In genomic region chr12:111190355-111190754, GRCm38 (mm10) we compare ENCODE assay signal across 36 mouse cellular contexts. TPM values are rescaled to one million over a fixed set of nuclear protein-coding genes. Genes with fewer than 3 reads are reported as not detected.
"Had no signal": no experiment of that assay in that cellular context is flagged by ENCODE, and none has a peak within 500 bp of the region (broad histone marks: within the 10 kb centered on the region; RNA-seq: fewer than 3 reads in every experiment).

No protein-coding gene starts in this region.

- H3K9me3 ChIP-seq: embryonic facial prominence, embryonic 12.5 days; embryonic facial prominence, embryonic 13.5 days; embryonic facial prominence, embryonic 15.5 days; forebrain, embryonic 10.5 days; forebrain, embryonic 12.5 days; forebrain, embryonic 13.5 days; forebrain, embryonic 15.5 days had no signal

- DNase-seq: cerebellum, adult 2 months; cerebellum, adult 8-10 months; cerebellum, adult 9-10 months; cerebellum, adult 9-11 months; cerebellum, postnatal 10 days; cerebellum, postnatal 14 days; cerebellum, postnatal 25 days; cerebellum, postnatal 36 days; embryo, embryonic 11 days; forebrain, postnatal 0 days; gastrocnemius, adult 2 months; gastrocnemius, postnatal 10 days; gastrocnemius, postnatal 14 days; gastrocnemius, postnatal 25 days; gastrocnemius, postnatal 36 days had no signal

- H3K27me3 ChIP-seq: embryonic facial prominence, embryonic 12.5 days; embryonic facial prominence, embryonic 13.5 days; embryonic facial prominence, embryonic 15.5 days; forebrain, embryonic 12.5 days; forebrain, embryonic 13.5 days; forebrain, embryonic 15.5 days had no signal

- ATAC-seq: forebrain, embryonic 13.5 days; forebrain, embryonic 14.5 days; forebrain, embryonic 15.5 days; forebrain, embryonic 16.5 days; forebrain, postnatal 0 days had no signal

- H3K9ac ChIP-seq: embryonic facial prominence, embryonic 12.5 days; embryonic facial prominence, embryonic 13.5 days; embryonic facial prominence, embryonic 15.5 days; forebrain, embryonic 12.5 days; forebrain, embryonic 13.5 days; forebrain, embryonic 15.5 days; forebrain, postnatal 0 days had no signal

- H3K36me3 ChIP-seq: embryonic facial prominence, embryonic 12.5 days; embryonic facial prominence, embryonic 13.5 days; embryonic facial prominence, embryonic 15.5 days; forebrain, embryonic 12.5 days; forebrain, embryonic 15.5 days had no signal

- H3K27ac ChIP-seq: embryonic facial prominence, embryonic 12.5 days; embryonic facial prominence, embryonic 13.5 days; embryonic facial prominence, embryonic 15.5 days; forebrain, embryonic 10.5 days; forebrain, embryonic 12.5 days; forebrain, embryonic 13.5 days; forebrain, embryonic 15.5 days; gastrocnemius, adult 2 months had no signal

- H3K4me2 ChIP-seq: embryonic facial prominence, embryonic 12.5 days; embryonic facial prominence, embryonic 13.5 days; embryonic facial prominence, embryonic 15.5 days; forebrain, embryonic 12.5 days; forebrain, embryonic 13.5 days; forebrain, embryonic 15.5 days had no signal

- H3K4me3 ChIP-seq: embryonic facial prominence, embryonic 12.5 days; embryonic facial prominence, embryonic 13.5 days; embryonic facial prominence, embryonic 15.5 days; erythroblast, embryonic 14.5 days; forebrain, embryonic 10.5 days; forebrain, embryonic 12.5 days; forebrain, embryonic 13.5 days; forebrain, embryonic 15.5 days; gastrocnemius, adult 2 months; heart, adult 2 months had no signal

RNA-seq across cellular contexts. Expression of gene 4930595D18Rik, which starts 6.1 kb away (rescaled TPM):
- total RNA-seq: gastrocnemius, adult 18-20 months; gastrocnemius, adult 8-10 months; gastrocnemius, postnatal 14 days; gastrocnemius, postnatal 25 days; gastrocnemius, postnatal 36 days; heart, adult 18-20 months; heart, adult 2 months; heart, adult 8-10 months had no signal
- polyA plus RNA-seq: cerebellum, adult 2 months; cortical plate, adult 2 months; embryonic facial prominence, embryonic 11.5 days; embryonic facial prominence, embryonic 12.5 days; embryonic facial prominence, embryonic 13.5 days; embryonic facial prominence, embryonic 14.5 days; embryonic facial prominence, embryonic 15.5 days; erythroblast, embryonic 14.5 days; forebrain, embryonic 10.5 days; forebrain, embryonic 11.5 days; forebrain, embryonic 12.5 days; forebrain, embryonic 14.5 days; forebrain, embryonic 15.5 days; forebrain, embryonic 16.5 days; forebrain, postnatal 0 days; frontal cortex, adult 2 months; gonadal fat pad, adult 2 months; heart, adult 2 months had no signal
